Mouse (Mus musculus) hindbrain, embryonic 10.5 days (tissue): ENCODE data around the gene Dhx58. TPM values are rescaled to one million over a fixed set of nuclear protein-coding genes. Genes with fewer than 3 reads are reported as not detected.

Source experiments
- DNase-seq: peaks from one replicate; pipeline ENCODE4 v3.0.0-alpha.2; 2017; ENCODE audit warnings: low spot score
- H3K27ac ChIP-seq: fragments of 300-500 bp; sonication (generic); 2 replicates; pipeline ENCODE4 v1.5.1; 2016; ENCODE audit warnings: mild to moderate bottlenecking, moderate library complexity
- H3K27me3 ChIP-seq: fragments of 300-500 bp; sonication (generic); 2 replicates; pipeline ENCODE4 v1.6.1; 2016; ENCODE audit warnings: mild to moderate bottlenecking; ENCODE audit not compliant: poor library complexity, insufficient read depth, severe bottlenecking
- H3K36me3 ChIP-seq: fragments of 300-500 bp; sonication (generic); 2 replicates; pipeline ENCODE4 v1.6.1; 2016; ENCODE audit warnings: mild to moderate bottlenecking, moderate library complexity
- H3K4me1 ChIP-seq: fragments of 300-500 bp; sonication (generic); replicated peaks from 2 replicates; pipeline ENCODE4 v1.6.1; 2016; ENCODE audit warnings: mild to moderate bottlenecking
- H3K4me3 ChIP-seq: fragments of 300-500 bp; sonication (generic); 2 replicates; pipeline ENCODE4 v1.5.1; 2016; ENCODE audit warnings: mild to moderate bottlenecking, moderate library complexity
- H3K9me3 ChIP-seq: fragments of 300-500 bp; sonication (generic); 2 replicates; pipeline ENCODE4 v1.6.1; 2016; ENCODE audit warnings: mild to moderate bottlenecking, moderate library complexity
- WGBS: fragments of 180-500 bp; shearing (Covaris S2); methylation state at CpG from one replicate; pipeline ENCODE4 v1.1.7; 2016; 5-methylcytosine and 5-hydroxymethylcytosine counted together
- polyA plus RNA-seq: library from polyadenylated mRNA; unstranded; fragments of >200 nt; fragmentation: Nextera tagmentation; extraction: Ambion mirVana; gene quantifications from 2 replicates; pipeline ENCODE4 v1.2.1, GENCODE M21; 2016

Dhx58 gene
- polyA plus RNA-seq, 1 experiment from 2014 or later, result 1.9 TPM

GRCm38 (mm10) chr11:100709201-100709810 is 5.2 kb upstream of the Dhx58 start:
- H3K4me3 ChIP-seq, result no peak overlapping the region
- no peak overlapping the region for H3K27ac ChIP-seq
- H3K36me3 ChIP-seq, result peaks cover 67% of the 10 kb centered on the region
- 95% methylated on average over 9 of the region's 9 CpGs for WGBS
- no peaks in the 10 kb centered on the region for H3K27me3 ChIP-seq
- no peaks in the 10 kb centered on the region for H3K9me3 ChIP-seq
- peaks cover 37% of the 10 kb centered on the region for H3K4me1 ChIP-seq
- DNase-seq, result no peak

GRCm38 (mm10) chr11:100705095-100705747 is 1.1 kb upstream of the Dhx58 start:
- H3K27me3 ChIP-seq, result peaks cover 7% of the 10 kb centered on the region; the same call in 1 of the 2 replicates
- no peak for DNase-seq
- 92% methylated on average over 23 of the region's 23 CpGs for WGBS
- peaks cover 20% of the 10 kb centered on the region for H3K4me1 ChIP-seq
- H3K27ac ChIP-seq, result no peak overlapping the region
- no peak overlapping the region for H3K4me3 ChIP-seq
- H3K9me3 ChIP-seq, result no peaks in the 10 kb centered on the region
- H3K36me3 ChIP-seq, result peaks cover 60% of the 10 kb centered on the region

- H3K4me1 ChIP-seq, result peaks cover 20% of the 10 kb centered on the region
- WGBS, result 73% methylated on average over 11 of the region's 11 CpGs
- H3K4me3 ChIP-seq, result no peak overlapping the region
- no peak overlapping the region for H3K27ac ChIP-seq
- H3K36me3 ChIP-seq, result peaks cover 42% of the 10 kb centered on the region
- no peaks in the 10 kb centered on the region for H3K9me3 ChIP-seq
- H3K27me3 ChIP-seq, result peaks cover 11% of the 10 kb centered on the region; the same call in 1 of the 2 replicates
- DNase-seq, result no peak
These were observed 705 bp downstream of the Dhx58 start for GRCm38 (mm10) chr11:100703366-100703765.

- Histone ChIP-seq H3K9me3 (no peaks in the 10 kb centered on the region), H3K36me3 (peaks cover 37% of the 10 kb centered on the region), H3K4me3 (peak overlapping the region; percentile 9; the same call in 1 of the 2 replicates), H3K4me1 (peaks cover 20% of the 10 kb centered on the region), H3K27ac (no peak overlapping the region), H3K27me3 (peaks cover 11% of the 10 kb centered on the region; the same call in 1 of the 2 replicates)
- DNase-seq, result no peak
- 44% methylated on average over 7 of the region's 7 CpGs for WGBS
These were observed 1.2 kb downstream of the Dhx58 start for GRCm38 (mm10) chr11:100702906-100703305.

GRCm38 (mm10) chr11:100702081-100702851 is 1.8 kb downstream of the Dhx58 start:
- WGBS, result 36% methylated on average over 19 of the region's 19 CpGs
- H3K27ac ChIP-seq, result no peak overlapping the region
- peak overlapping the region; percentile 9; the same call in 1 of the 2 replicates for H3K4me3 ChIP-seq
- no peaks in the 10 kb centered on the region for H3K9me3 ChIP-seq
- peaks cover 20% of the 10 kb centered on the region for H3K4me1 ChIP-seq
- DNase-seq, result peak; percentile 65
- H3K36me3 ChIP-seq, result peaks cover 31% of the 10 kb centered on the region
- peaks cover 11% of the 10 kb centered on the region; the same call in 1 of the 2 replicates for H3K27me3 ChIP-seq

GRCm38 (mm10) chr11:100701301-100701700 is 2.8 kb downstream of the Dhx58 start:
- Histone ChIP-seq H3K27ac (no peak overlapping the region), H3K9me3 (no peaks in the 10 kb centered on the region), H3K36me3 (peaks cover 21% of the 10 kb centered on the region), H3K4me3 (peak overlapping the region; percentile 40), H3K4me1 (peaks cover 20% of the 10 kb centered on the region), H3K27me3 (peaks cover 11% of the 10 kb centered on the region; the same call in 1 of the 2 replicates)
- WGBS, result 4% methylated on average over 14 of the region's 14 CpGs
- DNase-seq, result peak; percentile 38

- Histone ChIP-seq H3K27me3 (peaks cover 11% of the 10 kb centered on the region; the same call in 1 of the 2 replicates), H3K9me3 (no peaks in the 10 kb centered on the region), H3K27ac (no peak overlapping the region), H3K4me3 (no peak overlapping the region; the same call in 1 of the 2 replicates), H3K36me3 (peaks cover 15% of the 10 kb centered on the region), H3K4me1 (peaks cover 20% of the 10 kb centered on the region)
- no peak for DNase-seq
- 78% methylated on average over 3 of the region's 3 CpGs for WGBS
These were observed 3.4 kb downstream of the Dhx58 start for GRCm38 (mm10) chr11:100700710-100701109.

GRCm38 (mm10) chr11:100697921-100698320 is 6.2 kb downstream of the Dhx58 start:
- Histone ChIP-seq H3K4me1 (peaks cover 25% of the 10 kb centered on the region), H3K36me3 (no peaks in the 10 kb centered on the region), H3K27ac (no peak overlapping the region), H3K27me3 (peaks cover 17% of the 10 kb centered on the region), H3K9me3 (no peaks in the 10 kb centered on the region), H3K4me3 (no peak overlapping the region)
- 69% methylated on average over 7 of the region's 7 CpGs for WGBS
- DNase-seq, result no peak

- Histone ChIP-seq H3K27me3 (peaks cover 38% of the 10 kb centered on the region), H3K9me3 (no peaks in the 10 kb centered on the region), H3K4me3 (no peak overlapping the region), H3K4me1 (peaks cover 21% of the 10 kb centered on the region), H3K27ac (no peak overlapping the region), H3K36me3 (no peaks in the 10 kb centered on the region)
- WGBS, result 36% methylated on average over 5 of the region's 5 CpGs
- peak; percentile 82 for DNase-seq
These were observed 9.1 kb downstream of the Dhx58 start for GRCm38 (mm10) chr11:100694926-100695325.

GRCm38 (mm10) chr11:100693154-100693553 is 10.9 kb downstream of the Dhx58 start:
- no peak overlapping the region for H3K4me3 ChIP-seq
- H3K36me3 ChIP-seq, result no peaks in the 10 kb centered on the region
- H3K27me3 ChIP-seq, result peaks cover 38% of the 10 kb centered on the region
- DNase-seq, result no peak
- no peaks in the 10 kb centered on the region for H3K9me3 ChIP-seq
- 30% methylated on average over 5 of the region's 5 CpGs for WGBS
- peaks cover 21% of the 10 kb centered on the region for H3K4me1 ChIP-seq
- H3K27ac ChIP-seq, result no peak overlapping the region

GRCm38 (mm10) chr11:100692164-100692616 is 11.9 kb downstream of the Dhx58 start, which contains the start of gene Zfp385c:
Gene Zfp385c (minus strand): TSS chr11:100692455.
- 2% methylated on average over 23 of the region's 23 CpGs for WGBS
- peak within 1 kb of the TSS; percentile 64; the same call in 1 of the 2 replicates for H3K27ac ChIP-seq
- H3K9me3 ChIP-seq, result no peaks in the 10 kb centered on the region
- H3K36me3 ChIP-seq, result no peaks in the 10 kb centered on the region
- peak within 1 kb of the TSS; percentile 48 for H3K4me3 ChIP-seq
- DNase-seq, result no peak
- H3K4me1 ChIP-seq, result peaks cover 21% of the 10 kb centered on the region
- peaks cover 38% of the 10 kb centered on the region for H3K27me3 ChIP-seq

GRCm38 (mm10) chr11:100690389-100690788 is 13.7 kb downstream of the Dhx58 start:
- Histone ChIP-seq H3K36me3 (no peaks in the 10 kb centered on the region), H3K27ac (no peak overlapping the region), H3K27me3 (peaks cover 38% of the 10 kb centered on the region), H3K4me3 (no peak overlapping the region), H3K9me3 (no peaks in the 10 kb centered on the region), H3K4me1 (peaks cover 21% of the 10 kb centered on the region)
- no peak for DNase-seq
- WGBS, result 78% methylated on average over 7 of the region's 7 CpGs
